Mouse (Mus musculus) embryonic facial prominence, embryonic 12.5 days (tissue): Measurements from ENCODE around the gene 9930104L06Rik. TPM values are rescaled to one million over a fixed set of nuclear protein-coding genes. Genes with fewer than 3 reads are reported as not detected.
A peak's percentile ranks its signal among the peaks of the same experiment; 100 is the strongest.

Source experiments
- ATAC-seq: fragments of 200-750 bp; cut with Nextera tagmentation; 2 replicates; pipeline ENCODE4 v1.8.0; 2017; ENCODE audit not compliant: insufficient number of reproducible peaks, insufficient read depth, low FRiP score, low TSS enrichment
- H3K27ac ChIP-seq: fragments of 300-500 bp; sonication (generic); 2 replicates; pipeline ENCODE4 v1.5.1; 2016; ENCODE audit warnings: mild to moderate bottlenecking
- H3K27me3 ChIP-seq: fragments of 300-500 bp; sonication (generic); 2 replicates; pipeline ENCODE4 v1.6.1; 2016; ENCODE audit warnings: mild to moderate bottlenecking, moderate library complexity
- H3K36me3 ChIP-seq: fragments of 300-500 bp; sonication (generic); 2 replicates; pipeline ENCODE4 v1.6.1; 2016; ENCODE audit warnings: mild to moderate bottlenecking
- H3K4me1 ChIP-seq: fragments of 300-500 bp; sonication (generic); 2 replicates; pipeline ENCODE4 v1.6.1; 2016
- H3K4me2 ChIP-seq: fragments of 300-500 bp; sonication (generic); replicated peaks from 2 replicates; pipeline ENCODE4 v1.6.1; 2016; ENCODE audit warnings: mild to moderate bottlenecking, moderate library complexity
- H3K4me3 ChIP-seq: fragments of 300-500 bp; sonication (generic); 2 replicates; pipeline ENCODE4 v1.5.1; 2016; ENCODE audit warnings: mild to moderate bottlenecking
- H3K9ac ChIP-seq: fragments of 300-500 bp; sonication (generic); 2 replicates; pipeline ENCODE4 v1.6.1; 2016; ENCODE audit warnings: mild to moderate bottlenecking, moderate library complexity
- H3K9me3 ChIP-seq: fragments of 300-500 bp; sonication (generic); 2 replicates; pipeline ENCODE4 v1.6.1; 2016; ENCODE audit warnings: mild to moderate bottlenecking, moderate library complexity
- WGBS: fragments of 180-500 bp; shearing (Covaris S2); methylation state at CpG from one replicate; pipeline ENCODE4 v1.1.7; 2016; 5-methylcytosine and 5-hydroxymethylcytosine counted together
- polyA plus RNA-seq: library from polyadenylated mRNA; unstranded; fragments of >200 nt; fragmentation: Nextera tagmentation; extraction: Ambion mirVana; gene quantifications from 2 replicates; pipeline ENCODE4 v1.2.1, GENCODE M21; 2016

The 9930104L06Rik gene
- polyA plus RNA-seq, 1 experiment from 2014 or later, result 19.5 TPM

- ATAC-seq, result no peak
- Histone ChIP-seq H3K9me3 (0 out of 2 replicates have a peak, but pooled peaks cover 3% of the 10 kb centered on the region), H3K27ac (0 out of 2 replicates have a peak overlapping the region, but pooled peaks have one; percentile 23), H3K9ac (no peak overlapping the region), H3K4me2 (no peak overlapping the region), H3K4me3 (no peak overlapping the region), H3K27me3 (0 out of 2 replicates have a peak, but pooled peaks cover 7% of the 10 kb centered on the region), H3K4me1 (peaks cover 31% of the 10 kb centered on the region), H3K36me3 (no peaks in the 10 kb centered on the region)
- 10% methylated on average over 8 of the region's 8 CpGs for WGBS
These were observed 28.2 kb downstream of the 9930104L06Rik start for GRCm38 (mm10) chr4:124964912-124965599.

GRCm38 (mm10) chr4:124968711-124969110, 31.9 kb downstream of the 9930104L06Rik start:
- H3K36me3 ChIP-seq, result no peaks in the 10 kb centered on the region
- 15% methylated on average over 6 of the region's 6 CpGs for WGBS
- H3K27me3 ChIP-seq, result 0 out of 2 replicates have a peak, but pooled peaks cover 7% of the 10 kb centered on the region
- peaks cover 57% of the 10 kb centered on the region for H3K4me1 ChIP-seq
- no peaks in the 10 kb centered on the region for H3K9me3 ChIP-seq
- ATAC-seq, result no peak
- H3K27ac ChIP-seq, result peak overlapping the region; percentile 78
- no peak overlapping the region for H3K4me3 ChIP-seq
- H3K4me2 ChIP-seq, result peak overlapping the region; percentile 26
- no peak overlapping the region for H3K9ac ChIP-seq

DNA sequence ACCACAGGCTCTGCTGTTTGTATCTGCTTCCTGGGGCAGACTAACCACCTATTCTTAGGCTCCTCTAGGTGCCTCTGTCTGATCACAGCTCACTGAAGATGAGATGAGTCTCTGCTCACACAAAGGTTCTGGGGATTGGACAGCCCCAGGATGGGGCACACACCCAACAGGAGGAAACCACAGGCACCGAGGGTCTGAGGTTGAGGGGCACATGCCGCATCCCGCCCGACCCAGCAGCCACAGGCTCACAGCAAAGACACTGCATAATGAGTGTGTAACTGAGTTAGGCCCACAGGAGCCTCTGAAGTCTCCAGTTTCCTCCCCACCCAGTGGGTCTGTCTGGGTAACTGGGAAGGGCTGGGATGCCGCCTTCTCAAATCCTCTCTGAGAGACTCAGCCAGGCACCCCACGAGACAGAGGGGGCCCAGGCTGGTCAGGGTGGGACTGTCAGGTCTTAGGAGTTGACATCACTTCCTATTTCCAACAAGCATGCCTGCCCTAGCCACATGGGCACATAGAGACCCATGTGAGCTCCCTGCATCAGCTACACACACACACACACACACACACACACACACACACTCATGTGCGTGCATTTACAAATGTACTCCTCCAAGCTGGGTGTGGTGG, 32.5 kb downstream of the 9930104L06Rik start:
- H3K36me3 ChIP-seq, result no peaks in the 10 kb centered on the region
- H3K27me3 ChIP-seq, result peaks cover 12% of the 10 kb centered on the region; the same call in 1 of the 2 replicates
- peaks cover 57% of the 10 kb centered on the region for H3K4me1 ChIP-seq
- H3K9me3 ChIP-seq, result no peaks in the 10 kb centered on the region
- H3K27ac ChIP-seq, result peak overlapping the region; percentile 78
- no peak overlapping the region for H3K9ac ChIP-seq
- H3K4me2 ChIP-seq, result peak overlapping the region; percentile 26
- WGBS, result 34% methylated on average over 7 of the region's 7 CpGs
- peak; percentile 6; the same call in 1 of the 2 replicates for ATAC-seq
- no peak overlapping the region for H3K4me3 ChIP-seq

DNA sequence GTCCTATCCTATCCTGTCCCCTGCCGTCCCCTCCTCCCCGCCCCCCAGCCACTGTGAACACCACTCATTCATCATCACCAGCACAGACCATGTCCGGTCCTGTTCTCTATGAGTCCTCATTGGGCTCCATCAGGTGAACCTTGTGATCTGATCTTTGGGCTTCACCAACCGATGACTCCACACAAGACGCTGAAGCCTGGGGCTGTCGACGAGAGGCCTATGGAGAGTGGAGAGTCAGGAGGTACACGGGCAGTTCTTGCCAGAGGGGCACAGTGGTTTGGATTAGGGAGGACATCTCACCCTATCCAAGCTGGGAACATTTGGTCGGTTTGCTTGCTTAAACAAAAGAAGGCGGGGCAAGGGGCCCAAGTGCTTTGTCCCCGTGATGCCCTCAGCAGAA, 33.3 kb downstream of the 9930104L06Rik start:
- peaks cover 55% of the 10 kb centered on the region for H3K4me1 ChIP-seq
- no peak overlapping the region for H3K4me2 ChIP-seq
- H3K9ac ChIP-seq, result no peak overlapping the region
- H3K27ac ChIP-seq, result no peak overlapping the region
- no peaks in the 10 kb centered on the region for H3K9me3 ChIP-seq
- 68% methylated on average over 11 of the region's 11 CpGs for WGBS
- H3K4me3 ChIP-seq, result no peak overlapping the region
- H3K27me3 ChIP-seq, result peaks cover 17% of the 10 kb centered on the region; the same call in 1 of the 2 replicates
- H3K36me3 ChIP-seq, result no peaks in the 10 kb centered on the region
- no peak for ATAC-seq

DNA sequence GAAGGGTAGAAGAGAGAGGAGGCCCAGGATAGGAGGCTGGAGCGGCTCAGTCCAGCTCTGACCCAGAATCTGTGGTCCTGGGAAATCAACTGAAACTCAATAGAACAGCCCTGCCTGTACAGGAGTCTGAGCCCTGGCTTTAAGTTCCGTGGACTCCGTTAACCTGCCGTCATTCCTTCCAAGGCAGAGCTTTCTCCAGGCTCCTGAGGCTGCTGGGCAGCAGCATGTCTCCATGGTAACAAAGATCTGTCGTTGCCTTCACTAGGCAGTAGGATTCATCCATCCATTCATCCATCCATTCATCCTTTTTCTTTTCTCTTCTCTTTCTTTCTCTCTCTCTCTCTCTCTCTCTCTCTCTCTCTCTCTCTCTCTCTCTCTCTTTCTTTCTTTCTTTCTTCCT, 33.8 kb downstream of the 9930104L06Rik start:
- peaks cover 52% of the 10 kb centered on the region for H3K4me1 ChIP-seq
- no peaks in the 10 kb centered on the region for H3K9me3 ChIP-seq
- no peak overlapping the region for H3K9ac ChIP-seq
- WGBS, result 32% methylated on average over 5 of the region's 5 CpGs
- peaks cover 14% of the 10 kb centered on the region; the same call in 1 of the 2 replicates for H3K27me3 ChIP-seq
- no peak overlapping the region for H3K27ac ChIP-seq
- ATAC-seq, result no peak
- no peak overlapping the region for H3K4me2 ChIP-seq
- H3K4me3 ChIP-seq, result no peak overlapping the region
- no peaks in the 10 kb centered on the region for H3K36me3 ChIP-seq

DNA sequence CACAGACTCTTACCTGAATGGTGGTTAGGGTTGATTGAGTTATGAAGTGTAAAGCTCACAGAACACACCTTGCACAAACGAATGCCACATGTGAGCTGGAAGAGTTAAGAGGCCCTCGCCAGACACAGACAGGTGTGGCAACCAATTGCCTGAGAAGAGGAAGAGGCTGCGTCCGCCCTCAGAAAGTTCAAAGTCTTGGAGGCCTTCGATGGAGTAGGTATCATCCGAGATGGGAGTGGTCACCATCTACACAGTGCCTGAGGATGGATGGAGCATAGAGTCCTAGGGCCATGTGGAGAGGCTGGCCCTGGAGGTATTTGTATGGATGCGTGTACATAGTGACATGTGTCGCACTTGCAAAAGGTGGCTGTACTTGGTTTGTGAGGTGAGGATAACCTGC, 34.2 kb downstream of the 9930104L06Rik start:
- H3K9ac ChIP-seq, result no peak overlapping the region
- no peaks in the 10 kb centered on the region for H3K9me3 ChIP-seq
- H3K27ac ChIP-seq, result no peak overlapping the region
- peaks cover 11% of the 10 kb centered on the region; the same call in 1 of the 2 replicates for H3K27me3 ChIP-seq
- H3K36me3 ChIP-seq, result no peaks in the 10 kb centered on the region
- no peak for ATAC-seq
- peaks cover 52% of the 10 kb centered on the region for H3K4me1 ChIP-seq
- 76% methylated on average over 8 of the region's 8 CpGs for WGBS
- no peak overlapping the region for H3K4me2 ChIP-seq
- H3K4me3 ChIP-seq, result no peak overlapping the region

- Histone ChIP-seq H3K9ac (no peak overlapping the region), H3K4me1 (peaks cover 52% of the 10 kb centered on the region), H3K4me2 (peak overlapping the region; percentile 11; the same call in 1 of the 2 replicates), H3K4me3 (no peak overlapping the region), H3K9me3 (no peaks in the 10 kb centered on the region), H3K36me3 (no peaks in the 10 kb centered on the region), H3K27me3 (peaks cover 11% of the 10 kb centered on the region; the same call in 1 of the 2 replicates), H3K27ac (peak overlapping the region; percentile 50; the same call in 1 of the 2 replicates)
- WGBS, result 19% methylated on average over 9 of the region's 9 CpGs
- no peak for ATAC-seq
These were observed 35.5 kb downstream of the 9930104L06Rik start for GRCm38 (mm10) chr4:124972316-124972715.

DNA sequence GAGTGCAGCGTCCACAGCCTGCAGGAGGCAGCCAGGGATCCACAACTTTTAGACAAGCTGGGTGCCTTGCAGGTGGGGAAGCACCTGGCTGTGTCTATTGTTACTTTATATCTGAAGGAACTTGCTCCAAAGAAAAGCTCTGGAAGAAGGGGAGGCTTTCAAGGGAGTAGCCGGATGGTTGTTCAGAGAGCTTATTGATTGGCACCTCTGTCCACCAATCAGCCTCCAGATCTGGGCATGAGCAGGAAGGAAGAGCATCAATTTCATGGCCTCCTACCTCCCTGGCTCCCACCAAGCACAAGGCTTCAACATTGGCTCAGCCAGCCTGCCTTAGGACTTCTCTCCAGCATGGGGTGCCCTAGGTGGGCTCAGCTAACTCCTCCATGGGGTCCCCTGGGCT, 36.4 kb downstream of the 9930104L06Rik start:
- no peak overlapping the region for H3K9ac ChIP-seq
- no peaks in the 10 kb centered on the region for H3K9me3 ChIP-seq
- H3K4me1 ChIP-seq, result peaks cover 48% of the 10 kb centered on the region
- WGBS, result 66% methylated on average over 2 of the region's 2 CpGs
- no peak overlapping the region for H3K27ac ChIP-seq
- no peak for ATAC-seq
- peaks cover 11% of the 10 kb centered on the region; the same call in 1 of the 2 replicates for H3K27me3 ChIP-seq
- H3K4me3 ChIP-seq, result no peak overlapping the region
- H3K36me3 ChIP-seq, result no peaks in the 10 kb centered on the region
- H3K4me2 ChIP-seq, result no peak overlapping the region

- no peak overlapping the region for H3K27ac ChIP-seq
- H3K27me3 ChIP-seq, result peaks cover 28% of the 10 kb centered on the region
- no peak overlapping the region for H3K4me3 ChIP-seq
- H3K4me2 ChIP-seq, result no peak overlapping the region
- no peaks in the 10 kb centered on the region for H3K36me3 ChIP-seq
- no peaks in the 10 kb centered on the region for H3K9me3 ChIP-seq
- WGBS, result 35% methylated on average over 5 of the region's 5 CpGs
- H3K4me1 ChIP-seq, result peaks cover 9% of the 10 kb centered on the region
- no peak for ATAC-seq
- H3K9ac ChIP-seq, result no peak overlapping the region
These were observed 41.4 kb downstream of the 9930104L06Rik start for GRCm38 (mm10) chr4:124978201-124978600.

DNA sequence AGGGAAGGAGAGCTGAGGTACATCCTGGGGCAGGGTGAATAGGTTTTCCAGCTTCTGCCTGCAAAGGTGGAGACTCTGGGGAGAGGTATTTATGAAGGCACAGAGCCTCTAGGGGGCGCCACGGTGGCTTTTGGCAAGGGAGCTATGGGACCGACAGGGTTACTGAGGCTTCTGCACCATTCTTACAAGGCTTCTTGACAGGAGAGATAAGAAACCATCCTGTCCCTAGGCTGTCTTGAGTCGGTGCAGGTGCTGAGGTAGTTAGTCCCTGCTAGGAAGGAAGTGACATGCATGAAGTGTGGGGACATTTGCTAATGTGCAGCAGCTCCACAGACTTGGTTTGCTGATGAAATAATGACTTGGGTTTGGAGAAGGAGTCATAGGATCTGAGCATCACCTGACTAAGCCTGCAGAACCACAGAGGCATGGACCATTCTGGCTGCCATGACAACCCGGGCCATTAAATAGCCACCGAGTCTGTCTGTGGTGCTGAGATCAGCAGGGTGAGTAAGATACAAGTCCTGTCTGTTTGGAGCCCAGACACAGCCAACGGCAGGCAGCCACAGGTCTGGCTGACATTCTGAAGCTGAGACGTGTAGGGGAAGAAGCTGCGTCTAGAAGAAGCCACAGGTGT, 47.2 kb downstream of the 9930104L06Rik start:
- no peak for ATAC-seq
- no peak overlapping the region for H3K27ac ChIP-seq
- no peak overlapping the region for H3K9ac ChIP-seq
- no peak overlapping the region for H3K4me2 ChIP-seq
- no peaks in the 10 kb centered on the region for H3K36me3 ChIP-seq
- peaks cover 75% of the 10 kb centered on the region for H3K27me3 ChIP-seq
- H3K4me1 ChIP-seq, result peaks cover 42% of the 10 kb centered on the region
- H3K4me3 ChIP-seq, result no peak overlapping the region
- H3K9me3 ChIP-seq, result no peaks in the 10 kb centered on the region
- 19% methylated on average over 9 of the region's 9 CpGs for WGBS

DNA sequence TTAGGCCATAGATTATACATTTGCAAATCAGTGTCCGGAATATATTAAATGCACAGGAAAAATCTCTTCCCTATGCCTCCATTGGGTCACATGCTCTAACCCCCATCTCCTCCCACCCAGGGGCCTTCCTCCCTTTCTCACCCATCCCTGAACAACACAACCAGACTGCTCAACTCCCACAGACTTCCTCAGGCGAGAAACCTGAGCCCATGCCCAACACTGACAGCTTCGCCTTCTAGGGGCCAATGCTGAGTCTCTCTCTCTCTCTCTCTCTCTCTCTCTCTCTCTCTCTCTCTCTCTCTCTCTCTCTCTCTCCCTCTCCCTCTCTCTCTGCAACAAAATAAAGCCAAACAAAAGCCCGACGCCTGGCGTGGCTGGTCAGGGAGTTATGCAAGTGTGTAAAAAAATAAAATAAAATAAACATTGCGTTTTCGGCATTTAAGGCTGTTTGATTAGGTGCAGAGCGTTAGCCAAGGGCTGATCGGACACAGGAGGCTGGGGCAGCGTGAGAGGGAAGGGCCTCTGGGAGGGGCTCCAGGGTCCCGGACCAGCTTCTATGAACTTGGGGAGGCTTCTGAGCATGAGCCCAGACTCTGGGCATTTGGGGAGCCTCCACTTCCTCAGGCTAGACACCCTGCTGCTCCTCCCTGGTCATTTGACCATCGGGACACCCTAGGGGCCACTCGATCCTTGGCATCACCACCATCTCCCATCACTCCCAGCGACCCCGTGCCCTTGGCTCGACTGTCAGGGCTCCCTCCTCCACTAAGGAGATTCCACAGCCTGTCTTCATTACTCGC, 48.2 kb downstream of the 9930104L06Rik start:
- peaks cover 85% of the 10 kb centered on the region for H3K27me3 ChIP-seq
- H3K4me3 ChIP-seq, result peak overlapping the region; percentile 9; the same call in 1 of the 2 replicates
- H3K4me2 ChIP-seq, result peak overlapping the region; percentile 74
- H3K9me3 ChIP-seq, result no peaks in the 10 kb centered on the region
- ATAC-seq, result 0 out of 2 replicates have a peak, but pooled peaks have one; percentile 19
- H3K4me1 ChIP-seq, result peaks cover 47% of the 10 kb centered on the region
- H3K36me3 ChIP-seq, result no peaks in the 10 kb centered on the region
- WGBS, result 4% methylated on average over 18 of the region's 18 CpGs
- no peak overlapping the region for H3K27ac ChIP-seq
- H3K9ac ChIP-seq, result no peak overlapping the region
